Mouse (Mus musculus): ENCODE results near the gene Lbhd2. TPM values are rescaled to one million over a fixed set of nuclear protein-coding genes. Genes with fewer than 3 reads are reported as not detected.

Gene Lbhd2
- polyA plus RNA-seq, 1 experiment from 2014 or later: 1.9 TPM

DNA sequence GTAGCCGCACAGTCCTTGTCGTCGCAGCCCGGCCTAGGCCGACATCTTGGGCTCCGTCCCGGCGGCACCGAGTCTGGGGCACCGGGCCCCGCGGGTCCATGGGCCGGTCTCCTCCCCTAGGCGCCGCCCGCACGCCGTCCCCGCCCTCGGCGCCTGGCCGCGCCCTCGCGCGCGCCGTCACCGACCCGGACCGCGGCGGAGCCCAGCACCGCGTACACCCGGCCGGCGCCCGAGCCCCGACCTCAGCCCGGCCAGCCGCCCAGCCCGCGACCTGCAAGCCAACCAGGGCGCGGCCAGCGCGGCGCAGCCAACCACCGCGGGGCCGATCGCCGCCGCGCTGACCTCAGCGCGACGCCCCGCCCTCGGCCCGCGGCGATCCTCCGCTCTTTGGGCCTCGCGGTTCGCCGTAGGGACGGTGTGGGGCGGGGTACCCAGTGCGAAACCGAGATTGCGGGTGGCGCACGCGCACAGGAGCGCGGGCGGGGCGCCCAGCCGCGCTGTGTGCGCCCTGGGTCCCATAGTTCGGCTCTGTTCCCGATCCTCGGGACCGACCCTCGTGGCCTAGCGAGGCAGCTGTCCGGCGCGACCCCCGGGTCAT lies 29.1 kb upstream of the Lbhd2 start, which contains the start of gene Cdc42bpb:
Cdc42bpb (minus strand) TSS at position 343 of the 598 bp plus-strand sequence.
- no peaks in the 10 kb centered on the region for H3K27me3 ChIP-seq
- H3K36me3 ChIP-seq: no peaks in the 10 kb centered on the region
- peak within 1 kb of the TSS; percentile 94 for H3K27ac ChIP-seq (replicated peaks)
- H3K9me3 ChIP-seq: no peaks in the 10 kb centered on the region
- peaks cover 33% of the 10 kb centered on the region for H3K4me1 ChIP-seq (replicated peaks)
- peak within 1 kb of the TSS; percentile 82 for H3K4me3 ChIP-seq
- H3K9ac ChIP-seq: peak within 1 kb of the TSS; percentile 89
- WGBS: under 1% methylated on average over 49 of the region's 94 CpGs
- H3K4me2 ChIP-seq: peak within 1 kb of the TSS; percentile 62
- peak; percentile 96 for ATAC-seq (ENCODE audit: low FRiP score, low read depth)

DNA sequence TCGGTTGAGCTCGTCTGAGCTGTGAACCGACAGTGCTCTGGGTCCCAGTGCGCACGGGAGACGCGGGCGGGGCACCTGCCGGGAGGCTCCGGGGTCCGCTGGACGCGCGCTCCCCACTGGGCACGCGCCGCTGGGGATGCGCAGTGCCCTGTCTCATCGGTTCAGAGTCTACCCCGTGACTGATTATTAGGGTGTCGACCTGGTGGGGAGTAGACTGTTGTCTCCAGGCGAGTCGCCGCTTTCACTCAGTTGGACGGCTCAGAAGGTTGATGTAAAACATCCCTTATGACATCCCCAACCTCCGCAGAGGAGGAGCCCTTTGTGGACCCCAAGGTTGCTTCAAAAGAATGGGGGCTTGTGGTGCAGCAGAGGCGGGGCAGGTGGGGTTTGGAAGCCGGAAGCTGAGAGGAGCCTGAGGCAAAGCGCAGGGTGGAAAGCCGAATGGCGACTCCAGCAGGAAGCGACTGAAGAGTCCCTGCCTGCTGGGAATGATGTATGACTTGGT lies 28.6 kb upstream of the Lbhd2 start:
- under 1% methylated on average over 32 of the region's 32 CpGs for WGBS
- Histone ChIP-seq H3K9me3 (no peaks in the 10 kb centered on the region), H3K9ac (peak overlapping the region; percentile 89), H3K27ac (replicated peaks) (peak overlapping the region; percentile 94), H3K4me2 (peak overlapping the region; percentile 62), H3K36me3 (no peaks in the 10 kb centered on the region), H3K4me1 (replicated peaks) (peaks cover 33% of the 10 kb centered on the region), H3K4me3 (peak overlapping the region; percentile 82), H3K27me3 (no peaks in the 10 kb centered on the region)
- ATAC-seq (ENCODE audit: low FRiP score, low read depth): peak; percentile 83

- ATAC-seq (ENCODE audit: low FRiP score, low read depth): no peak
- WGBS: 73% methylated on average over 12 of the region's 12 CpGs
Observed at GRCm38 (mm10) chr12:111378812-111379211, 27.8 kb upstream of the Lbhd2 start.

DNA sequence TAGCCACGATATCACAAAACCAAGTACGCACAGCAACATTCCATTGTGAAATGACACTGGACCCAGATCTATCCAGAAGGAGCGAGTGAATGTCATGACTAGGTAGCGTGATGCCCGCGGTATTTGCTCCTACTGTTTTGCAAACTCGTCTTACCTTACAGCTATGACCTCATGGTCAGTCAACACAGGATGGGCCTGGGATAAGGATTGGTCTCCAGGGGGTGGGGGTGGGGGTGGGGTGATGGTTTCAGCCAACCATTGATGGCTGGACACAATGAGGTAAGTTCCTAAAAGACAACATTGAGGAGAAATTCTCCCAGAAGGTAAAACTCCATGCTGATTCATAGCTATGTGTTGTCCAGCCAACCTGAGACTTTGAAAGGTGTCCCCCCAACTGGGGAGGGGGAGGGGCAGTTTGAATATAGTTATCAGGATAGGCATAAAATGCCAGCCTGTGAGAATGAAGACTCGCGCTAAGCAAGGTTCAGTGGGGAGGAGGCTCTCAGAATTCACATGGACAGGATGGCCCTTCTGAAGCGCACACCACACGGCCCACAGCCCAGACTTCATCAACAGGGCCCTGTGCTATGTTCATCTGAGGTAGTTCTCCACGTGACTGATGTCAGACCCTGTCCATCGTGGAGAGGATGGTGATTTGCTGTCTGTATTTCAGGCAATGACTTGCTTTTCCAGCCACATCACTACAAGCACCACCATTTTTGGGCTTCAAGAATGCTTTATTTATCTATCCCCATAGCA lies 20.5 kb upstream of the Lbhd2 start:
- no peak overlapping the region for H3K4me3 ChIP-seq
- H3K9me3 ChIP-seq: no peaks in the 10 kb centered on the region
- H3K27ac ChIP-seq (replicated peaks): no peak overlapping the region
- no peaks in the 10 kb centered on the region for H3K36me3 ChIP-seq
- no peaks in the 10 kb centered on the region for H3K4me1 ChIP-seq (replicated peaks)
- ATAC-seq (ENCODE audit: low FRiP score, low read depth): no peak
- 91% methylated on average over 13 of the region's 13 CpGs for WGBS
- no peaks in the 10 kb centered on the region for H3K27me3 ChIP-seq
- no peak overlapping the region for H3K9ac ChIP-seq
- no peak overlapping the region for H3K4me2 ChIP-seq

More at GRCm38 (mm10) chr12:111378812-111379211, 27.8 kb upstream of the Lbhd2 start:
- Histone ChIP-seq H3K9ac (no peak overlapping the region), H3K9me3 (no peaks in the 10 kb centered on the region), H3K4me1 (replicated peaks) (peaks cover 33% of the 10 kb centered on the region), H3K27me3 (no peaks in the 10 kb centered on the region), H3K36me3 (no peaks in the 10 kb centered on the region), H3K4me3 (peak overlapping the region; percentile 82), H3K4me2 (peak overlapping the region; percentile 62), H3K27ac (replicated peaks) (peak overlapping the region; percentile 94)

- ATAC-seq (ENCODE audit: low FRiP score, low read depth): no peak
- no peak overlapping the region for H3K27ac ChIP-seq (replicated peaks)
- H3K9me3 ChIP-seq: no peaks in the 10 kb centered on the region
- H3K27me3 ChIP-seq: no peaks in the 10 kb centered on the region
- H3K4me1 ChIP-seq (replicated peaks): no peaks in the 10 kb centered on the region
- no peak overlapping the region for H3K4me3 ChIP-seq
- H3K9ac ChIP-seq: no peak overlapping the region
- H3K36me3 ChIP-seq: no peaks in the 10 kb centered on the region
- H3K4me2 ChIP-seq: no peak overlapping the region
- 68% methylated on average over 8 of the region's 8 CpGs for WGBS
Observed at GRCm38 (mm10) chr12:111386642-111387120, 19.9 kb upstream of the Lbhd2 start.

DNA sequence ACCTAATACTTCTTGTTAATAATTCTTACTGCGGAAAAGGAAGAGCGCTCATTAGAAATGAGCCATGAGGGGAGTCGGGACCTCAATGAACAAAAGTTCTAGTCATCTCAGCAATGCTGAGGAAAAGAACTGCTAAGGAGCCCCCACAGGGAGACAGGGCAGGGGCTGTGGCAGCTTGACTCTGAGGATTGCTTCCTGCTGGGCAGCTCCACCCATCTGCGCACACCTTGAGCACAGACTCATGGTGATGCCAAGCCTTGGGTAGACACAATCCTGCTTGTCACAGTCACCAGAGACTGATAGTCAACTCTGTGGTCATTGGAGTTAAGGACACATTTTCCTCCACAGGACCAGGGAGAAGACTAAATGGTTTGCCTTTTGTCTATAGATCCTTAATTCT lies 19.5 kb upstream of the Lbhd2 start:
- Histone ChIP-seq H3K9ac (no peak overlapping the region), H3K27me3 (no peaks in the 10 kb centered on the region), H3K27ac (replicated peaks) (no peak overlapping the region), H3K4me3 (no peak overlapping the region), H3K4me2 (no peak overlapping the region), H3K9me3 (no peaks in the 10 kb centered on the region), H3K36me3 (no peaks in the 10 kb centered on the region), H3K4me1 (replicated peaks) (no peaks in the 10 kb centered on the region)
- ATAC-seq (ENCODE audit: low FRiP score, low read depth): no peak
- WGBS: 93% methylated on average over 4 of the region's 4 CpGs

- Histone ChIP-seq H3K4me3 (no peak overlapping the region), H3K9me3 (no peaks in the 10 kb centered on the region), H3K27me3 (no peaks in the 10 kb centered on the region), H3K4me1 (replicated peaks) (no peaks in the 10 kb centered on the region), H3K9ac (no peak overlapping the region), H3K27ac (replicated peaks) (no peak overlapping the region), H3K36me3 (no peaks in the 10 kb centered on the region), H3K4me2 (no peak overlapping the region)
- no peak for ATAC-seq (ENCODE audit: low FRiP score, low read depth)
- 88% methylated on average over 6 of the region's 6 CpGs for WGBS
Observed at GRCm38 (mm10) chr12:111394008-111394407, 12.6 kb upstream of the Lbhd2 start.

DNA sequence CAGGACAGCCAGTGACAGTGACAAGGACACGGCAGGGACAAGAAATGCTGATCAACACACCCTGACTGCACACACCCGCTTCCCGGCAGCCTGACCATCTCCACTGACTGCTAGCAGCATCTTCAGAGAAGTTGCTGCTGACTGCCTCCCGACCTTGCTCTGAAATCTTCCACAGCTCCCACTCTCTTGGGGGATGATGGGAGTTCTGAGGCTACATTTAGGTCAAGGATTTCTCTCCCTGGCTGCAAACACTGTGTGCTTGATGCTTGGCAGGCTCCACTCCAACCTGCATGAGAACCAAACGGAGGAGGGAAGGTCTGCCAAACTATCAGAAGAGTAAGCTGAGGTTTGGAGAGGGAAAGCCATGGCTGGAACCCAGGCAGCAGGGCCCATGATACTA lies 9.6 kb upstream of the Lbhd2 start:
- no peaks in the 10 kb centered on the region for H3K4me1 ChIP-seq (replicated peaks)
- no peaks in the 10 kb centered on the region for H3K36me3 ChIP-seq
- H3K9me3 ChIP-seq: no peaks in the 10 kb centered on the region
- no peak overlapping the region for H3K9ac ChIP-seq
- H3K4me2 ChIP-seq: no peak overlapping the region
- no peaks in the 10 kb centered on the region for H3K27me3 ChIP-seq
- ATAC-seq (ENCODE audit: low FRiP score, low read depth): no peak
- H3K4me3 ChIP-seq: no peak overlapping the region
- no peak overlapping the region for H3K27ac ChIP-seq (replicated peaks)
- WGBS: 74% methylated on average over 5 of the region's 5 CpGs

DNA sequence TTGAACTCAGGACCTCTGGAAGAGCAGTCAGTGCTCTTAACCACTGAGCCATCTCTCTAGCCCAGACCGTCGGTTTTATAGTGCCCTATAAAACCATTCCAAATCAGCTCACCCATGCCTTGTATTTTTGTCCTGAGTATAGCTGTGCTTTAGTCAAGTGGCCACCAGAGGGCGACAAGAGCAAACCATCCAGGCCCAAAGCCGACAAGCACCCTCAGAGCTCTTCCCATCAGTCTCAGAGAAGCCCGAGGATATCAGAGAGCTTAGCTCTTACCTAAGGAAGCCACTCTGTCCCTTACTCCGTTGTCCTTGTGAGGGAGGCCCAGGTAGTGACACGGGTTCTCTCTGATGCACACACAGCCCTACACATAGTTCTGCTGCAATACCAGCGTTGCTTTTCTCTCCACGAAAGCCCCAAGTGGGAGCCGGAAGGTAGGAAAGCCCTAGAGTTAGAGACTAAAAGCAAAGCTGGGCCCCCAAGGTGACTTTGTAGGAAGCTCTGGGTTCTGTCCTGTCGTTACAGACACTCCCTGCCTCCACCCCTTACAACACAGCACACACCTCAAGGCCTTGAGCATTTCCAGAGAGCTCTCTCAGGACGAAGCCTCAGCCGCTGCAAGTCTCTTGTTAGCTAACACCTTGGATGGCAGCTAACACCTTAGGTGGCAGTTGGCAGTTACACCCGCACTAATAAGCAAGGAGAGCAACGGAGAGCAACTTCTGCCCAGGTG lies 5.0 kb upstream of the Lbhd2 start:
- H3K4me1 ChIP-seq (replicated peaks): peaks cover 2% of the 10 kb centered on the region
- H3K4me2 ChIP-seq: no peak overlapping the region
- WGBS: 26% methylated on average over 15 of the region's 15 CpGs
- H3K9me3 ChIP-seq: no peaks in the 10 kb centered on the region
- no peak overlapping the region for H3K27ac ChIP-seq (replicated peaks)
- H3K9ac ChIP-seq: no peak overlapping the region
- no peaks in the 10 kb centered on the region for H3K36me3 ChIP-seq
- peak; percentile 65; the same call in 1 of the 2 replicates for ATAC-seq (ENCODE audit: low FRiP score, low read depth)
- peaks cover 6% of the 10 kb centered on the region; the same call in 1 of the 2 replicates for H3K27me3 ChIP-seq
- H3K4me3 ChIP-seq: no peak overlapping the region

- ATAC-seq (ENCODE audit: low FRiP score, low read depth): no peak
- no peak overlapping the region for H3K4me2 ChIP-seq
- 58% methylated on average over 10 of the region's 10 CpGs for WGBS
- no peaks in the 10 kb centered on the region for H3K9me3 ChIP-seq
- peaks cover 17% of the 10 kb centered on the region for H3K4me1 ChIP-seq (replicated peaks)
- no peak overlapping the region for H3K27ac ChIP-seq (replicated peaks)
- no peaks in the 10 kb centered on the region for H3K36me3 ChIP-seq
- no peak overlapping the region for H3K9ac ChIP-seq
- peaks cover 15% of the 10 kb centered on the region for H3K27me3 ChIP-seq
- H3K4me3 ChIP-seq: no peak overlapping the region
Observed at GRCm38 (mm10) chr12:111404880-111405279, 1.7 kb upstream of the Lbhd2 start.

GRCm38 (mm10) chr12:111409583-111409982 lies 3.0 kb downstream of the Lbhd2 start:
- no peak overlapping the region for H3K27ac ChIP-seq (replicated peaks)
- peak; percentile 35; the same call in 1 of the 2 replicates for ATAC-seq (ENCODE audit: low FRiP score, low read depth)
- WGBS: 11% methylated on average over 5 of the region's 5 CpGs
- no peaks in the 10 kb centered on the region for H3K9me3 ChIP-seq
- H3K36me3 ChIP-seq: no peaks in the 10 kb centered on the region
- peaks cover 34% of the 10 kb centered on the region for H3K4me1 ChIP-seq (replicated peaks)
- no peak overlapping the region for H3K9ac ChIP-seq
- no peak overlapping the region for H3K4me2 ChIP-seq
- H3K27me3 ChIP-seq: peaks cover 15% of the 10 kb centered on the region
- no peak overlapping the region for H3K4me3 ChIP-seq

Measured in hindbrain, embryonic 15.5 days (tissue).